Mouse (Mus musculus): ENCODE results near the gene Ddx28. TPM values are rescaled to one million over a fixed set of nuclear protein-coding genes. Genes with fewer than 3 reads are reported as not detected.
A peak's percentile ranks its signal among the peaks of the same experiment; 100 is the strongest.

The Ddx28 gene
- 10 to 100 TPM; 14.1 to 14.9 TPM for total RNA-seq (2021)
- long read RNA-seq, experiment 1, transcript Ddx28-201 (1 exons, 2,262 nt) = major isoform, 23 of 23 reads
- long read RNA-seq, experiment 1, partial matches to known transcripts = 0 of 23 reads
- long read RNA-seq, experiment 1, other reads (novel, unspliced or antisense) = 0 of 23 reads
- long read RNA-seq, experiment 2, transcript Ddx28-201 (1 exons, 2,262 nt) = major isoform, 13 of 13 reads
- long read RNA-seq, experiment 2, partial matches to known transcripts = 0 of 13 reads
- long read RNA-seq, experiment 2, other reads (novel, unspliced or antisense) = 0 of 13 reads

GRCm38 (mm10) chr8:106011643-106011986, at the start of gene Ddx28:
Gene Ddx28, minus strand, starts transcription at chr8:106011882.
- intact Hi-C loops (cut with DNase I) = loop anchor here (2.0 to 5.0 kb wide), 2 partner anchors 111 to 159 kb away; partner anchors contain the start of genes Cenpt and Pskh1
- Histone ChIP-seq H3K27ac (peak within 1 kb of the TSS; percentile 81), H3K4me3 (peak within 1 kb of the TSS; percentile 99)
- no peak for TF ChIP-seq CTCF (IDR thresholded peaks at IDR 0.05)
- DNase-seq (ENCODE audit: extremely low spot score in 1 of 2, low spot score in 2 of 2) = no peak

- Histone ChIP-seq H3K27ac (peak overlapping the region; percentile 82; the same call in 1 of the 2 replicates), H3K4me3 (peak overlapping the region; percentile 89)
- TF ChIP-seq CTCF (IDR thresholded peaks at IDR 0.05) = no peak
- intact Hi-C loops (cut with DNase I) = no loop called here
- DNase-seq (ENCODE audit: extremely low spot score in 1 of 2, low spot score in 2 of 2) = no peak
These were observed 48.8 kb upstream of the Ddx28 start for GRCm38 (mm10) chr8:106060521-106060920.

- Histone ChIP-seq H3K4me3 (peak overlapping the region; percentile 89), H3K27ac (peak overlapping the region; percentile 82)
- no peak for TF ChIP-seq CTCF (IDR thresholded peaks at IDR 0.05)
- intact Hi-C loops (cut with DNase I) = no loop called here
- DNase-seq (ENCODE audit: extremely low spot score in 1 of 2, low spot score in 2 of 2) = no peak
These were observed 48.1 kb upstream of the Ddx28 start for GRCm38 (mm10) chr8:106059613-106060371.

- no peak for TF ChIP-seq CTCF (IDR thresholded peaks at IDR 0.05)
- Histone ChIP-seq H3K4me3 (peak within 1 kb of the TSS; percentile 89), H3K27ac (peak within 1 kb of the TSS; percentile 82)
- DNase-seq (ENCODE audit: extremely low spot score in 1 of 2, low spot score in 2 of 2) = peak; percentile 95 to 96
- intact Hi-C loops (cut with DNase I) = no loop called here
These were observed 47.3 kb upstream of the Ddx28 start, which contains the start of gene Nfatc3 for GRCm38 (mm10) chr8:106058731-106059612. Gene Nfatc3, plus strand, starts transcription at chr8:106058840.

- intact Hi-C loops (cut with DNase I) = no loop called here
- H3K4me3 ChIP-seq = no peak overlapping the region
- H3K27ac ChIP-seq = no peak overlapping the region
- no peak for DNase-seq (ENCODE audit: extremely low spot score in 1 of 2, low spot score in 2 of 2)
- TF ChIP-seq CTCF (IDR thresholded peaks at IDR 0.05) = no peak
These were observed 44.8 kb upstream of the Ddx28 start for GRCm38 (mm10) chr8:106056455-106056982.

GRCm38 (mm10) chr8:106055038-106055437, 43.4 kb upstream of the Ddx28 start:
- H3K27ac ChIP-seq = no peak overlapping the region
- TF ChIP-seq CTCF (IDR thresholded peaks at IDR 0.05) = no peak
- intact Hi-C loops (cut with DNase I) = no loop called here

GRCm38 (mm10) chr8:106054190-106054811, 42.6 kb upstream of the Ddx28 start:
- no peak for TF ChIP-seq CTCF (IDR thresholded peaks at IDR 0.05)
- no peak for DNase-seq (ENCODE audit: extremely low spot score in 1 of 2, low spot score in 2 of 2)
- Histone ChIP-seq H3K27ac (no peak overlapping the region), H3K4me3 (no peak overlapping the region)
- intact Hi-C loops (cut with DNase I) = no loop called here

More at GRCm38 (mm10) chr8:106055038-106055437, 43.4 kb upstream of the Ddx28 start:
- DNase-seq (ENCODE audit: extremely low spot score in 1 of 2, low spot score in 2 of 2) = no peak
- no peak overlapping the region for H3K4me3 ChIP-seq

- DNase-seq (ENCODE audit: extremely low spot score in 1 of 2, low spot score in 2 of 2) = no peak
- Histone ChIP-seq H3K4me3 (no peak overlapping the region), H3K27ac (no peak overlapping the region)
- no peak for TF ChIP-seq CTCF (IDR thresholded peaks at IDR 0.05)
- intact Hi-C loops (cut with DNase I) = no loop called here
These were observed 40.9 kb upstream of the Ddx28 start for GRCm38 (mm10) chr8:106052510-106053089.

GRCm38 (mm10) chr8:106051068-106051467, 39.4 kb upstream of the Ddx28 start:
- DNase-seq (ENCODE audit: extremely low spot score in 1 of 2, low spot score in 2 of 2) = no peak
- no peak for TF ChIP-seq CTCF (IDR thresholded peaks at IDR 0.05)
- intact Hi-C loops (cut with DNase I) = no loop called here
- Histone ChIP-seq H3K4me3 (no peak overlapping the region), H3K27ac (no peak overlapping the region)

GRCm38 (mm10) chr8:106049840-106050239, 38.2 kb upstream of the Ddx28 start:
- intact Hi-C loops (cut with DNase I) = no loop called here
- DNase-seq (ENCODE audit: extremely low spot score in 1 of 2, low spot score in 2 of 2) = no peak
- no peak for TF ChIP-seq CTCF (IDR thresholded peaks at IDR 0.05)
- H3K4me3 ChIP-seq = no peak overlapping the region
- H3K27ac ChIP-seq = no peak overlapping the region

Data from left cerebral cortex, adult 2 months (tissue).